Mouse (Mus musculus): ENCODE measurements around the gene Sun5.

- no peak for TF ChIP-seq POLR2A (IDR thresholded peaks at IDR 0.05; ENCODE audit: insufficient read length, low read depth)
- TF ChIP-seq TCF12 (IDR thresholded peaks at IDR 0.05; ENCODE audit: insufficient read depth, poor library complexity, severe bottlenecking) = no peak
- TF ChIP-seq CEBPB (IDR thresholded peaks at IDR 0.05; ENCODE audit: insufficient read depth, poor library complexity, severe bottlenecking) = no peak
- TF ChIP-seq E2F4 (IDR thresholded peaks at IDR 0.05; ENCODE audit: insufficient read depth) = no peak
Measured at GRCm38 (mm10) chr2:153808841-153809240, 62.0 kb downstream of the Sun5 start.

Data from myocyte (in vitro differentiated cells).